Mouse (Mus musculus) MEL (cell line): ENCODE measurements around the gene Zfp941. TPM values are rescaled to one million over a fixed set of nuclear protein-coding genes. Genes with fewer than 3 reads are reported as not detected.

Experiments
- DNase-seq: peaks from one replicate; pipeline ENCODE4 v3.0.0; 2011; ENCODE audit warnings: low read depth, low spot score
- H3K27ac ChIP-seq: 2 replicates; pipeline ENCODE4 v1.5.1; 2012; ENCODE audit warnings: low read depth, mild to moderate bottlenecking, control low read depth, low read length, moderate library complexity; ENCODE audit not compliant: control insufficient read depth
- H3K27me3 ChIP-seq, 2 experiments: fragments of 150-350 bp in 1 of 2; sonication (generic) in 1 of 2; 2 replicates each; pipeline ENCODE4 v1.6.1; 2012; ENCODE audit warnings: low read length in 2 of 2, mild to moderate bottlenecking in 2 of 2, improper control_type of control experiment in 1 of 2, moderate library complexity in 1 of 2; ENCODE audit not compliant: insufficient read depth in 2 of 2, control insufficient read depth in 1 of 2
- H3K36me3 ChIP-seq, 2 experiments: 2 replicates each; pipeline ENCODE4 v1.6.1; 2012 to 2014; ENCODE audit warnings: low read length in 2 of 2, improper control_type of control experiment in 1 of 2, inconsistent platforms in 1 of 2, mild to moderate bottlenecking in 1 of 2; ENCODE audit not compliant: insufficient read depth in 2 of 2, control insufficient read depth in 1 of 2
- H3K4me1 ChIP-seq, 2 experiments: fragments of 150-350 bp in 1 of 2; sonication (generic) in 1 of 2; 2 replicates each; pipeline ENCODE4 v1.6.1; 2012; ENCODE audit warnings: low read length in 2 of 2, improper control_type of control experiment in 1 of 2, mild to moderate bottlenecking in 1 of 2; ENCODE audit not compliant: insufficient read depth in 2 of 2, control insufficient read depth in 1 of 2
- H3K4me3 ChIP-seq, 2 experiments: fragments of 150-350 bp in 1 of 2; sonication (generic) in 1 of 2; 2 replicates each; pipeline ENCODE4 v1.5.1; 2012; ENCODE audit warnings: low read depth in 2 of 2, low read length in 2 of 2, mild to moderate bottlenecking in 2 of 2, moderate library complexity in 2 of 2, control low read depth in 1 of 2, improper control_type of control experiment in 1 of 2; ENCODE audit not compliant: control insufficient read depth in 1 of 2, insufficient read depth in 1 of 2
- H3K79me2 ChIP-seq: 2 replicates; pipeline ENCODE4 v1.6.1; 2012; ENCODE audit warnings: mild to moderate bottlenecking, low read length, moderate library complexity; ENCODE audit not compliant: control insufficient read depth, poor library complexity, insufficient read depth
- H3K9ac ChIP-seq: 2 replicates; pipeline ENCODE4 v1.6.1; 2012; ENCODE audit warnings: low read depth, mild to moderate bottlenecking, control low read depth, low read length, moderate library complexity; ENCODE audit not compliant: control insufficient read depth, poor library complexity, severe bottlenecking
- H3K9me3 ChIP-seq: fragments of 150-350 bp; sonication (generic); replicated peaks from 2 replicates; pipeline ENCODE4 v1.6.1; 2012; ENCODE audit warnings: mild to moderate bottlenecking, low read length, improper control_type of control experiment, moderate library complexity; ENCODE audit not compliant: insufficient read depth
- BHLHE40 ChIP-seq: IDR thresholded peaks from 2 replicates; pipeline ENCODE4 v1.6.1; 2012; ENCODE audit warnings: low read depth, mild to moderate bottlenecking, inconsistent platforms, low read length, improper control_type of control experiment, borderline replicate concordance
- EP300 ChIP-seq, 2 experiments: IDR thresholded peaks; 2 replicates each; pipeline ENCODE4 v1.6.1; 2011; ENCODE audit warnings: improper control_type of control experiment in 2 of 2, low read length in 2 of 2, low read depth in 1 of 2, mild to moderate bottlenecking in 1 of 2
- ETS1 ChIP-seq: IDR thresholded peaks from 2 replicates; pipeline ENCODE4 v1.6.1; 2012; ENCODE audit warnings: low read depth, mild to moderate bottlenecking, inconsistent platforms, low read length, improper control_type of control experiment, moderate library complexity
- HCFC1 ChIP-seq: IDR thresholded peaks from 2 replicates; pipeline ENCODE4 v1.6.1; 2012; ENCODE audit warnings: low read depth, mild to moderate bottlenecking, inconsistent platforms, low read length, improper control_type of control experiment, moderate library complexity
- MAFK ChIP-seq: IDR thresholded peaks from 2 replicates; pipeline ENCODE4 v1.6.1; 2011; ENCODE audit warnings: low read depth, mild to moderate bottlenecking, low read length, improper control_type of control experiment, borderline replicate concordance
- MAX ChIP-seq: IDR thresholded peaks from 2 replicates; pipeline ENCODE4 v1.6.1; 2011; ENCODE audit warnings: low read length, improper control_type of control experiment
- MXI1 ChIP-seq: IDR thresholded peaks from 2 replicates; pipeline ENCODE4 v1.6.1; 2011; ENCODE audit warnings: mild to moderate bottlenecking, low read depth, low read length, improper control_type of control experiment
- MYC ChIP-seq: IDR thresholded peaks from 2 replicates; pipeline ENCODE4 v1.6.1; 2011; ENCODE audit warnings: low read depth, mild to moderate bottlenecking, low read length, improper control_type of control experiment, moderate library complexity
- ZNF384 ChIP-seq: IDR thresholded peaks from 2 replicates; pipeline ENCODE4 v1.6.1; 2012; ENCODE audit warnings: low read depth, mild to moderate bottlenecking, inconsistent platforms, low read length, improper control_type of control experiment
- polyA plus RNA-seq, 2 experiments: library from polyadenylated mRNA; stranded (reverse) in 1 of 2; unstranded in 1 of 2; fragments of >175 nt in 1 of 2; fragments of >200 nt in 1 of 2; gene quantifications; 2 replicates each; pipeline versions ENCODE4 v1.2.1 to v1.2.4; 2012; ENCODE audit warnings: low replicate concordance in 2 of 2, low read depth in 1 of 2; ENCODE audit not compliant: insufficient read length in 2 of 2, insufficient read depth in 1 of 2, missing spikeins in 1 of 2
- total RNA-seq: library from RNA; depleted of rRNA; stranded (reverse); fragments of 300-350 nt; gene quantifications from 2 replicates; pipeline ENCODE4 v1.2.3, GENCODE M21; 2012

The Zfp941 gene
- total and polyA plus RNA-seq, 3 experiments: not detected

- H3K79me2 ChIP-seq: no peaks in the 10 kb centered on the region
- no peak overlapping the region for H3K27ac ChIP-seq
- peaks cover 3 to 9% of the 10 kb centered on the region in 2 experiments; a peak in 2 of 4 replicates for H3K4me1 ChIP-seq
- no peaks in the 10 kb centered on the region; a peak in 1 of 4 replicates for H3K27me3 ChIP-seq
- H3K4me3 ChIP-seq: no peak overlapping the region
- TF ChIP-seq MAFK: no peak
- no peak for TF ChIP-seq MXI1
- no peaks in the 10 kb centered on the region; a peak in 1 of 4 replicates for H3K36me3 ChIP-seq
- H3K9me3 ChIP-seq: no peaks in the 10 kb centered on the region
- no peak overlapping the region for H3K9ac ChIP-seq
- no peak for DNase-seq
Measured at GRCm38 (mm10) chr7:140840750-140841735, 19.1 kb upstream of the Zfp941 start.

GRCm38 (mm10) chr7:140839556-140839955 is 17.6 kb upstream of the Zfp941 start:
- Histone ChIP-seq H3K36me3 (no peaks in the 10 kb centered on the region; a peak in 1 of 4 replicates), H3K79me2 (no peaks in the 10 kb centered on the region), H3K4me1 (peaks cover 3 to 9% of the 10 kb centered on the region in 2 experiments; a peak in 2 of 4 replicates), H3K9me3 (no peaks in the 10 kb centered on the region), H3K4me3 (no peak overlapping the region), H3K9ac (no peak overlapping the region), H3K27me3 (no peaks in the 10 kb centered on the region; a peak in 1 of 4 replicates), H3K27ac (no peak overlapping the region)
- TF ChIP-seq MAX (no peak), ETS1 (no peak)
- no peak for DNase-seq

- no peak overlapping the region for H3K9ac ChIP-seq
- H3K4me1 ChIP-seq: peaks cover 3 to 9% of the 10 kb centered on the region in 2 experiments; a peak in 2 of 4 replicates
- peaks cover 4 to 7% of the 10 kb centered on the region in 2 experiments; a peak in 3 of 4 replicates for H3K27me3 ChIP-seq
- no peaks in the 10 kb centered on the region; a peak in 1 of 4 replicates for H3K36me3 ChIP-seq
- no peak for DNase-seq
- no peak overlapping the region for H3K27ac ChIP-seq
- TF ChIP-seq BHLHE40 (no peak), EP300 (IDR thresholded peaks at IDR 0.05; ENCODE audit: low read depth in 1 of 2, low read length in 2 of 2) (no peak), MYC (no peak), HCFC1 (no peak), ZNF384 (no peak), ETS1 (no peak)
- H3K4me3 ChIP-seq: no peak overlapping the region
- H3K79me2 ChIP-seq: no peaks in the 10 kb centered on the region
- H3K9me3 ChIP-seq: no peaks in the 10 kb centered on the region
Measured at GRCm38 (mm10) chr7:140836243-140837115, 14.5 kb upstream of the Zfp941 start.
